Mouse (Mus musculus): ENCODE data around the gene Clock.

GRCm38 (mm10) chr5:76333833-76334232 lies 29.2 kb upstream of the Clock start:
- TF ChIP-seq GATA1 (IDR thresholded peaks at IDR 0.05; ENCODE audit: borderline replicate concordance, low read length) (no peak), FLI1 (IDR thresholded peaks at IDR 0.05; ENCODE audit: low read length) (no peak)
